Mouse (Mus musculus) embryonic facial prominence, embryonic 13.5 days (tissue): ENCODE measurements around the gene Pes1. TPM values are rescaled to one million over a fixed set of nuclear protein-coding genes. Genes with fewer than 3 reads are reported as not detected.
"Not testable (repeated sequence)": the region's sequence is repeated elsewhere in the genome, so short reads cannot be mapped to it uniquely, and the experiment has no call there.

Experiments used
- ATAC-seq: fragments of 200-750 bp; cut with Nextera tagmentation; 2 replicates; pipeline ENCODE4 v1.8.0; 2017; ENCODE audit warnings: low read depth; ENCODE audit not compliant: insufficient number of reproducible peaks, insufficient read depth, low FRiP score, low TSS enrichment
- H3K27ac ChIP-seq: fragments of 300-500 bp; sonication (generic); 2 replicates; pipeline ENCODE4 v1.5.1; 2015; ENCODE audit warnings: moderate library complexity, mild to moderate bottlenecking, inconsistent platforms
- H3K27me3 ChIP-seq: fragments of 300-500 bp; sonication (generic); 2 replicates; pipeline ENCODE4 v1.6.1; 2015; ENCODE audit warnings: mild to moderate bottlenecking, inconsistent platforms
- H3K36me3 ChIP-seq: fragments of 300-500 bp; sonication (generic); 2 replicates; pipeline ENCODE4 v1.6.1; 2015; ENCODE audit warnings: mild to moderate bottlenecking, inconsistent platforms
- H3K4me1 ChIP-seq: fragments of 300-500 bp; sonication (generic); 2 replicates; pipeline ENCODE4 v1.6.1; 2015; ENCODE audit warnings: inconsistent platforms
- H3K4me2 ChIP-seq: fragments of 300-500 bp; sonication (generic); 2 replicates; pipeline ENCODE4 v1.6.1; 2015; ENCODE audit warnings: moderate library complexity, mild to moderate bottlenecking, inconsistent platforms
- H3K4me3 ChIP-seq: fragments of 300-500 bp; sonication (generic); 2 replicates; pipeline ENCODE4 v1.5.1; 2015; ENCODE audit warnings: mild to moderate bottlenecking, inconsistent platforms
- H3K9ac ChIP-seq: fragments of 300-500 bp; sonication (generic); 2 replicates; pipeline ENCODE4 v1.6.1; 2015; ENCODE audit warnings: mild to moderate bottlenecking, inconsistent platforms
- H3K9me3 ChIP-seq: fragments of 300-500 bp; sonication (generic); 2 replicates; pipeline ENCODE4 v1.6.1; 2016; ENCODE audit warnings: inconsistent platforms
- WGBS: fragments of 180-500 bp; shearing (Covaris S2); methylation state at CpG from one replicate; pipeline ENCODE4 v1.1.7; 2015; ENCODE audit warnings: mixed read lengths; 5-methylcytosine and 5-hydroxymethylcytosine counted together
- polyA plus RNA-seq: library from polyadenylated mRNA; unstranded; fragments of >200 nt; fragmentation: Nextera tagmentation; extraction: Ambion mirVana; gene quantifications from 2 replicates; pipeline ENCODE4 v1.2.1, GENCODE M21; 2015

Gene Pes1
- polyA plus RNA-seq, 1 experiment from 2014 or later: 80.9 TPM

DNA sequence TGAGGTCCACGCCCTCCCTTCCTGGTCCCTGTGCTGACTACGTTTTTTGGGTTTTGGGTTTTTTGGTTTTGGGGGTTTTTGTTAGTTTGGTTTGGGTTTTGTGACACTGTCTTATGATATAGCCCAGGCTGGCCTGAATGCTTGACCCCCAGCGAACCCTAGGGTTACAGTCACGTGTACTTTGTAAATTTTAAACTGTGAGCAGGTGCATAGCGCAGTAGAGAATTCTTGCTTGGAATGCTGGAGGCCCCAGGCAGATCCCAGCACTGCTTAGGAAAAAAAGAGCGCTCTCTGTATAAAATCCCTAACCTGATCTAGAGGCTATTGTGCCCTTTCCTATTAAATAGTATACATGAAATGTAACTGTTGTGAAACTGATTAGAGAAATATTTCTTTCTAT lies 29.4 kb downstream of the Pes1 start:
- Histone ChIP-seq H3K27me3 (peaks cover 30% of the 10 kb centered on the region), H3K9me3 (no peaks in the 10 kb centered on the region), H3K36me3 (no peaks in the 10 kb centered on the region), H3K9ac (no peak overlapping the region), H3K4me1 (peaks cover 4% of the 10 kb centered on the region), H3K4me2 (no peak overlapping the region), H3K4me3 (no peak overlapping the region), H3K27ac (no peak overlapping the region)
- no peak for ATAC-seq
- 69% methylated on average over 6 of the region's 6 CpGs for WGBS

DNA sequence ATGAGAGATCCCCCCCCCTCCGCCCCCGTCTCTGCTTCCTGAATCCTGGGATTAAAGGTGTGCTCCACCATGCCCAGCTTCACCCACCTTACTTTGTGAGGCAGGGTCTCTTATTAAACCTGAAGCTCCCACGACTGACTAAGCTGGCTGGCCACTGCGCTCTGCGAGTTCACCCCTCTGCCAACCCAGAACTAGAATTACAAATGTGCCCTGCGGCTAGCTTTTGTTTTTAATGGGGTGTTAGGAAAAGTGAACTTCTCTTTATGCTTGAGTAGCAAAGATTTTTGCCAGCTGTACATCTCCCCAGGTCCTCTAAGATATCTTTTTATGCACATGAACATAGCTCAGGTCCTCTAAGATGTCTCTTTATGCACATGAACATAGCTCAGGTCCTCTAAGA lies 30.1 kb downstream of the Pes1 start:
- no peak for ATAC-seq
- no peak overlapping the region for H3K4me3 ChIP-seq
- H3K27ac ChIP-seq: no peak overlapping the region
- H3K36me3 ChIP-seq: no peaks in the 10 kb centered on the region
- 74% methylated on average over 6 of the region's 6 CpGs for WGBS
- peaks cover 10% of the 10 kb centered on the region for H3K4me1 ChIP-seq
- H3K27me3 ChIP-seq: peaks cover 38% of the 10 kb centered on the region
- H3K9ac ChIP-seq: no peak overlapping the region
- H3K9me3 ChIP-seq: no peaks in the 10 kb centered on the region
- H3K4me2 ChIP-seq: no peak overlapping the region

GRCm38 (mm10) chr11:3995511-3995910 lies 31.7 kb downstream of the Pes1 start:
- Histone ChIP-seq H3K36me3 (no peaks in the 10 kb centered on the region), H3K9me3 (no peaks in the 10 kb centered on the region), H3K4me3 (no peak overlapping the region), H3K9ac (no peak overlapping the region), H3K4me2 (no peak overlapping the region), H3K27me3 (peaks cover 54% of the 10 kb centered on the region), H3K27ac (no peak overlapping the region), H3K4me1 (peaks cover 10% of the 10 kb centered on the region)
- ATAC-seq: no peak
- 77% methylated on average over 5 of the region's 5 CpGs for WGBS

DNA sequence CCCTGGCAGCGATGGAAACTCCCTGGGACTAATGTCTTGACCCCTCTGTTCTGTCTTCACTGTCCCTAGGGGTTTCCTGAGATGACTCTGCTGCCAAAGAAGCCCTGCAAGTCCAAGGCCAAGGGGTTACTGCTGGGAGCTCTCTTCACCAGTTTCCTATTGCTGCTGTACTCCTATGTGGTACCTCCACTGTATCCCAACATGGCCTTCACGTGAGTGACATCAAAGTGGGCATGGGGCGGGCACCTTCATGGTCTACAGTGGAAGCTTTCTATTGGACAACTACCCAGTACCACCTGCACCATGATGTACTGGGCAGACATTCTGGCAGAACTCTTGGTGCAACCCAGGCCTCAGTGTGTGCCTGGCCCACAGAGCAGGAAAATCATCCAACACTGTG lies 33.1 kb downstream of the Pes1 start:
- ATAC-seq: no peak
- H3K4me3 ChIP-seq: no peak overlapping the region
- no peak overlapping the region for H3K27ac ChIP-seq
- H3K27me3 ChIP-seq: peaks cover 58% of the 10 kb centered on the region
- H3K4me2 ChIP-seq: no peak overlapping the region
- H3K9ac ChIP-seq: no peak overlapping the region
- H3K36me3 ChIP-seq: no peaks in the 10 kb centered on the region
- 87% methylated on average over 3 of the region's 3 CpGs for WGBS
- H3K4me1 ChIP-seq: peaks cover 10% of the 10 kb centered on the region
- H3K9me3 ChIP-seq: no peaks in the 10 kb centered on the region

- H3K27me3 ChIP-seq: peaks cover 51% of the 10 kb centered on the region
- ATAC-seq: no peak
- no peaks in the 10 kb centered on the region for H3K36me3 ChIP-seq
- H3K4me2 ChIP-seq: peak overlapping the region; percentile 65
- H3K9me3 ChIP-seq: no peaks in the 10 kb centered on the region
- H3K4me3 ChIP-seq: peak overlapping the region; percentile 39
- H3K9ac ChIP-seq: peak overlapping the region; percentile 52
- H3K4me1 ChIP-seq: peaks cover 10% of the 10 kb centered on the region
- no peak overlapping the region for H3K27ac ChIP-seq
- WGBS: 5% methylated on average over 66 of the region's 66 CpGs
These were observed 34.4 kb downstream of the Pes1 start for GRCm38 (mm10) chr11:3997978-3998720.

DNA sequence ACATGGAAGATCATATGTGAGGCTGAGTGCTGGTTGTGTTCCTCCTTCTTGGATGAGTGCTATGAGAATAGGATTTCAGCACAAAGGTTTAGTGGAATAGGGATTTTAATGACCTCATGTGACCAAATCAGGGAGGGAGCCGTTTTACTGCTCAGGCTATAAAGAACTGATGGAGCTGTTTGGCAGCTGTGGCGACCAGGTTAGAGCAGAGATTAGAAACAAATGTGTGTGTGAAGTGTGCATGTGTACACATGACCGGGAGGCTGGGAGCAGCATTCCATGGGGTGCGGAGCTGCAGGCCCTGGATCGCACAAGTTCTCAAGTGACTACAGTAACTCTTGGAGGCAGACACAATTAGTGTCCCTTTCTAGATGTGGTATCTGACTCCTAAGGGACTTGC lies 35.8 kb downstream of the Pes1 start:
- H3K27me3 ChIP-seq: peaks cover 51% of the 10 kb centered on the region
- no peak overlapping the region for H3K4me2 ChIP-seq
- peaks cover 10% of the 10 kb centered on the region for H3K4me1 ChIP-seq
- 39% methylated on average over 5 of the region's 5 CpGs for WGBS
- no peak for ATAC-seq
- H3K27ac ChIP-seq: no peak overlapping the region
- no peak overlapping the region for H3K9ac ChIP-seq
- no peak overlapping the region for H3K4me3 ChIP-seq
- no peaks in the 10 kb centered on the region for H3K36me3 ChIP-seq
- H3K9me3 ChIP-seq: no peaks in the 10 kb centered on the region

DNA sequence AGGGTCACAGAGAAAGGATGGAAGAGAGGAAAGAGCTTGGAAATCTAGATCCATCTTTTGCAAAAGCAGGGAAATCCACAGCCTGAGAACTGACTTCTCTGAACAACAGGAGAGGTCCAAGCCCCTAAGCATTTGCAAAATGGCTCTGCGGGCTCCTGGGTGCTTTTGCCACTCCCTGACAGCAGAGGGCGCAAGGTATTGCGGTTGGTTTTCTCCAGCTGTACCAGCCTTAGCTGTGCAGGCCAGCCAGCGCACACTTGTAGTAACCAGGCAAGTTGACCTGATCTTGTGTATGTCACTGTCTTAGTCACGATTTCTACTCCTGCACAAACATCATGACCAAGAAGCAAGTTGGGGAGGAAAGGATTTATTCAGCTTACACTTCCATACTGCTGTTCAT lies 37.8 kb downstream of the Pes1 start:
- ATAC-seq: no peak
- WGBS: 7% methylated on average over 5 of the region's 5 CpGs

DNA sequence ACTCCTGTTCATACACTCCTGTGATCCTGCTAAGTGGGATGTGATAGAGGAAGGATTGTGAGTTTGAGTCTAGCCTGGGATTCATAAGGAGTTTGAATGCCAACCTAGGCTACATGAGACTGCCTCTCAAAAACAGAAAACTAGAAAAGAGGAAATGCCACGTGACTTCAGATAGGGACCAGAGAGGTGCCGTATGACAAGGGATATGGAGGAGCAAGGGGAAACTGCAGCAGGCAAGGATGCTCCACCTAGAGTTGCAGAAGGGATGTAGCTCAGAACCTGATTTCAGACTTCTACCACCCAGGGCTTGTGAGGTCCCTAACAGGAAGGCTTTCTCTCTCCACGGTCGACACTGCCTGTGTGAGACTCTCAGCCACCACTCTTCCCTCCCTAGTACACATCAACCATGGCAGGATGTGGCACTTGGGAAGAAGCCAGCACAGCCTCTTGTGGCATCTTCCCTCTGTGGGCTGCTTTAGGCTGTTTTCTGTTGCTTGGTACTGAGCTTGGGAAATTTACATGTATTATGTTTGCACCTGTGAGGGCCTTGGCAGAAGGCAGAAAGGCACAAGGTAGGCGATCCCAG lies 41.5 kb downstream of the Pes1 start:
- WGBS: 63% methylated on average over 5 of the region's 5 CpGs
- Histone ChIP-seq H3K9ac (no peak overlapping the region), H3K27ac (no peak overlapping the region), H3K9me3 (no peaks in the 10 kb centered on the region), H3K4me2 (no peak overlapping the region), H3K4me3 (no peak overlapping the region), H3K27me3 (peaks cover 6% of the 10 kb centered on the region), H3K4me1 (no peaks in the 10 kb centered on the region), H3K36me3 (no peaks in the 10 kb centered on the region)
- no peak for ATAC-seq

More for the DNA sequence above, 37.8 kb downstream of the Pes1 start:
- Histone ChIP-seq H3K9ac (no peak overlapping the region), H3K27me3 (peaks cover 43% of the 10 kb centered on the region), H3K4me1 (peaks cover 10% of the 10 kb centered on the region), H3K36me3 (no peaks in the 10 kb centered on the region), H3K4me3 (no peak overlapping the region), H3K4me2 (no peak overlapping the region), H3K9me3 (no peaks in the 10 kb centered on the region), H3K27ac (no peak overlapping the region)

GRCm38 (mm10) chr11:4006462-4006861 lies 42.7 kb downstream of the Pes1 start:
- no peak overlapping the region for H3K27ac ChIP-seq
- 85% methylated on average over 3 of the region's 3 CpGs for WGBS
- ATAC-seq: no peak
- H3K36me3 ChIP-seq: no peaks in the 10 kb centered on the region
- H3K4me3 ChIP-seq: no peak overlapping the region
- no peak overlapping the region for H3K9ac ChIP-seq
- H3K27me3 ChIP-seq: no peaks in the 10 kb centered on the region
- no peaks in the 10 kb centered on the region for H3K4me1 ChIP-seq
- no peak overlapping the region for H3K4me2 ChIP-seq
- no peaks in the 10 kb centered on the region for H3K9me3 ChIP-seq

- H3K9ac ChIP-seq: no peak overlapping the region
- H3K27ac ChIP-seq: no peak overlapping the region
- no peak overlapping the region for H3K4me2 ChIP-seq
- peaks cover 5% of the 10 kb centered on the region; the same call in 1 of the 2 replicates for H3K9me3 ChIP-seq
- no peaks in the 10 kb centered on the region for H3K4me1 ChIP-seq
- H3K36me3 ChIP-seq: no peaks in the 10 kb centered on the region
- H3K4me3 ChIP-seq: no peak overlapping the region
- 77% methylated on average over 1 of the region's 1 CpGs for WGBS
- no peak for ATAC-seq
- H3K27me3 ChIP-seq: no peaks in the 10 kb centered on the region
These were observed 48.8 kb downstream of the Pes1 start for GRCm38 (mm10) chr11:4012616-4013015.

- not testable (repeated sequence) for H3K9ac ChIP-seq, H3K27ac ChIP-seq, H3K4me3 ChIP-seq, H3K4me1 ChIP-seq, H3K9me3 ChIP-seq, H3K36me3 ChIP-seq, H3K27me3 ChIP-seq, H3K4me2 ChIP-seq, ATAC-seq
- 86% methylated on average over 14 of the region's 14 CpGs for WGBS
These were observed 52.0 kb downstream of the Pes1 start for GRCm38 (mm10) chr11:4015796-4016195.

DNA sequence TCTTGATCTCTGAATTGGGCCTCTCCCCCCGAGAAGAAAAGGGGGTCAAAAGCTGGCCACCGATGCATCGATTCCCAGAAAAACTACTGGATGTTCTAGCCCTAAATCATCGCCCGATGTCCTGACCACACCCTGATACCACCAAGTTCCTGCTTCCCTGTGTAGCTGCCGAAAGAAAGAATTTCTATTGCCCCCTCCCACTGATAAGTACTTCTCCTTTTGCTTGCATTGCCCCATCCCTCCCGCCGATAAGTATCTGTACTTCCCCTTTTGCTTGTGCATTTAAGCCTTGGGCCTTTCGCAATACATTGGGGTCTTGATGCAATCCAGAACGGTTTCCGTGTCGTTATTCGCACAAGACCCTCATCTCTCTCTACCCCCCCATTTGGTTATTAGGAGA lies 58.3 kb downstream of the Pes1 start:
- not testable (repeated sequence) for H3K9me3 ChIP-seq, H3K27me3 ChIP-seq, H3K27ac ChIP-seq, H3K4me3 ChIP-seq, ATAC-seq, H3K4me2 ChIP-seq, H3K9ac ChIP-seq, H3K36me3 ChIP-seq, H3K4me1 ChIP-seq
- WGBS: 90% methylated on average over 13 of the region's 13 CpGs
